Mouse (Mus musculus) splenic B cell, adult 2 months (primary cell): ENCODE measurements around the gene Nup133.

Experiments
- DNase-seq: peaks from one replicate; pipeline ENCODE4 v3.0.0-alpha.2; 2011; ENCODE audit warnings: low read depth, low spot score
- H3K27me3 ChIP-seq: 2 replicates; pipeline ENCODE4 v1.6.1; 2012; ENCODE audit warnings: mild to moderate bottlenecking, low read length, moderate library complexity, mixed read lengths; ENCODE audit not compliant: control insufficient read depth, poor library complexity, insufficient read depth, severe bottlenecking
- H3K36me3 ChIP-seq: 2 replicates; pipeline ENCODE4 v1.6.1; 2012; ENCODE audit warnings: mild to moderate bottlenecking, low read length, moderate library complexity, mixed read lengths; ENCODE audit not compliant: control insufficient read depth, poor library complexity, insufficient read depth, severe bottlenecking

The Nup133 gene

DNA sequence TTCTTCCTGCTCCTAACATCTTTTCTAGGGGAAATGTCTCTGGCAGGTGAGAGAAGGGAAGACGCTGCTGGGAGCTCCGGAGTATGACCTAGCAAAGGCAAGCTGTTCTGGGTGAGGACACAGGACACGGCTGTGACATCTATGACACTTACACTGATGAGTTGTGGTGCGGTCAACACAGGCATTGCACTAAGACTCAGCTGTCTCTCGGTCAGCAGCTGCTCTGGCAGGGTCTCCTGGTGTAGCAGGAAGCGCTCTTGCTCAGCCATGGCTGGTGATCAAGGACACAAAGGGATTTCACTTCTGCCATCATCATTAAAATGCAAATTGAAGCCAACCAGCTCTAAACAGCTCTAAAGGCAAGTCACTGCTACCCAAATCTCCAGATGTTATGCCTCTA lies 41.5 kb downstream of the Nup133 start:
- H3K36me3 ChIP-seq = peaks cover 10% of the 10 kb centered on the region
- H3K27me3 ChIP-seq = no peaks in the 10 kb centered on the region
- no peak for DNase-seq

DNA sequence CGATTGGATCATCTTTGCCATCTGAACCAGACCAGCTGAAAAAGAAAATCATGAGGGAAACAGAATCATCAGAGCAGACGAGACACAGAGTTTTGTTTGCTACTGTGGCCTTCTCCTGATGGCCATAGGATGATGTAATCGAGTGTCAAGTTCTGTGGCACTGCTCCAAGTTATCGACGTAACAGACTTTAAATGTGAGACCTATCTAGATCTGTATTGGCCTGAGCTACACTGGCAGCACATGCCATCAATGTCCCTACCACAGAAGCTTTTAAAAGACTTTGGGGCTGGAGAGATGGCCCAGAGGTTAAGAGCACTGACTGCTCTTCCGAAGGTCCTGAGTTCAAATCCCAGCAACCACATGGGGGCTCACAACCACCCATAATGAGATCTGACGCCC lies 46.4 kb downstream of the Nup133 start:
- peaks cover 16% of the 10 kb centered on the region; the same call in 1 of the 2 replicates for H3K36me3 ChIP-seq
- no peak for DNase-seq
- H3K27me3 ChIP-seq = no peaks in the 10 kb centered on the region

- no peak for DNase-seq
- Histone ChIP-seq H3K27me3 (no peaks in the 10 kb centered on the region), H3K36me3 (peaks cover 14% of the 10 kb centered on the region; the same call in 1 of the 2 replicates)
Observed at GRCm38 (mm10) chr8:123899366-123899765, 49.7 kb downstream of the Nup133 start.

DNA sequence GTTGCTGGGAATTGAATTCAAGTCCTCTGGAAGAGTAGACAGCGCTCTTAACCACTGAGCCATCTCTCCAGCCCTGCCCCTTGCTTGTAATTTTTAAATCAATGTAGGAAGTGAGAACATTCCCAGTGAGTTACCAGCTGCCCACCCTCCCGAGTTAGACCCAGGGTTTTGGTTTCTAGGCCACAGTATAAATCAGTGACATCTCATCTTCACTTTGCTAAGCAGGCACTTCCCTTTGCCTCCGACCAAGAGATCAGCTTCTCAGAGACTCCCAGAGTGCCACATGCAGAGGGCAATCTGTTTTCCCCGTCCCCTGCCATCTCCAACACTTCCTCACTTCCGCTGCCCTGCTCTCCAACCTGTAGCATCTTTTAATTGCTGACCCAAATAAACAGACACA lies 50.5 kb downstream of the Nup133 start:
- no peak for DNase-seq
- peaks cover 12% of the 10 kb centered on the region; the same call in 1 of the 2 replicates for H3K36me3 ChIP-seq
- H3K27me3 ChIP-seq = no peaks in the 10 kb centered on the region

- Histone ChIP-seq H3K36me3 (peaks cover 6% of the 10 kb centered on the region; the same call in 1 of the 2 replicates), H3K27me3 (no peaks in the 10 kb centered on the region)
- no peak for DNase-seq
Observed at GRCm38 (mm10) chr8:123896774-123897173, 52.3 kb downstream of the Nup133 start.

DNA sequence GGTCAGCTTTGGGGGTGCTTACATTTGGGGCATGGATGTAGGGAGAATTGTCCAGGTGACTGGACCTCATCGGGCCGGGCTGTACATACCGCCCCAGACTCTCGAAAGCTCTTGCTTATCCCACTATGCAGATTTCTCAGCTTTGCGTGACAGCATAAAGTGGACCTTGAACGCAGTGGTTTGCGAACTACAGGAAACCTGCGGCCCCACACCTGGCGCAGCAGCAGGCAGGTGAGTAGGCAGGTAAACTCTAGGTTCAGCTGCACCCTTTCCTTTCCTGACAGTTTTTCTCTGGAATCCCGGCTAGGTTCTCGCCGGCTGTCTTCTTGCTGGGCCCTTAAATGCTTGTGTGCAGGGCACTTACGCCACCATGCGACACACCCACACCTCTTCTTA lies 52.7 kb downstream of the Nup133 start:
- Histone ChIP-seq H3K27me3 (no peaks in the 10 kb centered on the region), H3K36me3 (peaks cover 3% of the 10 kb centered on the region; the same call in 1 of the 2 replicates)
- no peak for DNase-seq

- no peak for DNase-seq
Observed at GRCm38 (mm10) chr8:123895680-123896365, 53.2 kb downstream of the Nup133 start.

DNA sequence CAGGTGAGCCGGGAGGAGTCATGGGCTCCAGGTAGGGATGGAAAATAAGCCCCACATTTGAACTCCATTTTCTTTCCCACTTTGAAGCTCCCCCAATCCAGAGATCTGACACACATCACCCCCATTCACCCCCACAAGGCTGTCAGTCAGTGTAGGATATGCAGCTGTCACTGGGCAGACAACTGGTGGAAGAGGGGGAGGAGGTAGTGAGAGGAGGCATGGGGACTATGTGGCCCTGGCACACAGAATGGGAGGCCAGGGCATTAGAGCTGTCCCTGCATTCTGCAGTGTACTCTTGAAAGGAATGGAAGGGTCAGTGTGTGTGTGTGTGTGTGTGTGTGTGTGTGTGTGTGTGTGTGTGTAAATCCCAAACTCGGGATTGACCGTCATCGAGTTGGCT lies 53.8 kb downstream of the Nup133 start:
- H3K36me3 ChIP-seq = no peaks in the 10 kb centered on the region
- DNase-seq = no peak
- H3K27me3 ChIP-seq = no peaks in the 10 kb centered on the region

More at GRCm38 (mm10) chr8:123895680-123896365, 53.2 kb downstream of the Nup133 start:
- Histone ChIP-seq H3K27me3 (no peaks in the 10 kb centered on the region), H3K36me3 (peaks cover 3% of the 10 kb centered on the region; the same call in 1 of the 2 replicates)

DNA sequence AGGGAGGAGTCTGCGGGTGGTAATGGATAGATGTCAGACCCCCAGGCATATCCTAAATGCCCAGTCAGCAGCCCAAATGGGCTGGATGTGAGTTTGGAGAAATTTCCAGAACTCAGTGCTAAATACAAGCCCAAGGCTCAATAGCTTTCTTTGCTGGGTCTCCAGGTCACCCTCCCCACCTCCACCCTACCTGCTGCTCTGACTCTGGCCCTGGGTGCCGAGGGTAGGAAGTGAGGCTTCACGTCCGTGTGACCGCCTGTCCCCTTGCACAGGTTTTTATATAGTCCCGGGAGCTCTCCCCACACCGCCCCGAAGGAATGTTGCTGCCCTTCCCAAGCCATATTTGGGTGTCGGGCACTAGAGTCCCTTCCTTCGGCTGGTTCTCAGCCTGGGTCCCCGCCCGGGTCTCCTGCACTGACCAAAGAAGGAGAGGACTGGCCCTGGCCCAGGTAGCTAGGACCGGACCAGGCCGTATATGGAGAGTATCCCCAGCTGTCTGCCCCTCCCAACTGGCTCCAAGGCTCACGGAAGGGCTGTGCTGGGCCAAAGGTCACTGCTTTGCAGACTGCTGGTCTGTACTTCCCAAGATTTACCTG lies 54.5 kb downstream of the Nup133 start, which contains the start of gene Acta1:
Gene Acta1 (minus strand): TSS at position 250 of the 596 bp plus-strand sequence.
- Histone ChIP-seq H3K36me3 (no peaks in the 10 kb centered on the region), H3K27me3 (no peaks in the 10 kb centered on the region)
- no peak for DNase-seq

- no peaks in the 10 kb centered on the region for H3K36me3 ChIP-seq
- H3K27me3 ChIP-seq = no peaks in the 10 kb centered on the region
- DNase-seq = no peak
Observed at GRCm38 (mm10) chr8:123893413-123893812, 55.7 kb downstream of the Nup133 start.

GRCm38 (mm10) chr8:123892586-123893155 lies 56.4 kb downstream of the Nup133 start:
- DNase-seq = no peak
- Histone ChIP-seq H3K27me3 (no peaks in the 10 kb centered on the region), H3K36me3 (no peaks in the 10 kb centered on the region)

DNA sequence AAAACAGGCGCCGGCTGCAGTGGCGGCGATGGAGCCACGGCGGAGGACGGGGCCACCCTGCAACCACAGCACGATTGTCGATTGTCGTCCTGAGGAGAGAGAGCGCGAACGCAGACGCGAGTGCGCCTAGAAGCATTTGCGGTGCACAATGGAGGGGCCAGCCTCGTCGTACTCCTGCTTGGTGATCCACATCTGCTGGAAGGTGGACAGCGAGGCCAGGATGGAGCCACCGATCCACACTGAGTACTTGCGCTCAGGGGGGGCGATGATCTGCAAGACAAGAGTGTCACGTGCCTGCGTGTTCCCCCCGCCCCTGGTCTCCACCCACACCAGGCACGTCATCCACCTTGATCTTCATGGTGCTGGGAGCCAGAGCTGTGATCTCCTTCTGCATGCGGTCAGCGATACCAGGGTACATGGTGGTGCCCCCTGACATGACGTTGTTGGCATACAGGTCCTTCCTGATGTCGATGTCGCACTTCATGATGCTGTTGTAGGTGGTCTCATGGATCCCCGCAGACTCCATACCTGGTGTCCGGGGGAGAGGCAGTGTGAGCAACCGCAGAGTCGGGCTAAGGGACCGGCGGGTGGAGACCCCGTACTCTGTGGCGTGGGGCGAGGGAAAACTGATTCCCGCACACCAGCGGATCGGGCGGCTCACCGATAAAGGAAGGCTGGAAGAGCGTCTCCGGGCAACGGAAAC lies 57.0 kb downstream of the Nup133 start:
- H3K27me3 ChIP-seq = no peaks in the 10 kb centered on the region
- H3K36me3 ChIP-seq = no peaks in the 10 kb centered on the region
- no peak for DNase-seq

DNA sequence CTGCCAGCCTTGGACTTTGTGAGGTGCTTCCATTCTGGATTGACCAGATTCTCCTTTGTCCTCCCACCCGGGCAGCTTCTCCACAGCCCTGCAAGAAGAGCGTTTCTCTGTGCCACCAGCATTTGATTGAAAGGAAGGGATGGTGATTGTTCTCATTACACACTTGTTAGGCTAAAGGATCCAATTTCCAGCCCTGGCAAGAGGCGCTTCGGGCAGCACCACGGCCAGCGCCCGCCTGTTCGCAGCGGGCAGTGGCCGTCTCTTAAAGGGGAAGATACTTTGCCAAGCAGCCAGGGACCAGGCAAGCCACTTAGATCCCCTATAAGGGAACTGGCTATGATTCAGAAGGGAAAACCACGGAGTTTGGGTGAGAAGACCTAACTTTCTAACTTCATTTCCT lies 57.8 kb downstream of the Nup133 start:
- Histone ChIP-seq H3K27me3 (no peaks in the 10 kb centered on the region), H3K36me3 (no peaks in the 10 kb centered on the region)
- DNase-seq = no peak

DNA sequence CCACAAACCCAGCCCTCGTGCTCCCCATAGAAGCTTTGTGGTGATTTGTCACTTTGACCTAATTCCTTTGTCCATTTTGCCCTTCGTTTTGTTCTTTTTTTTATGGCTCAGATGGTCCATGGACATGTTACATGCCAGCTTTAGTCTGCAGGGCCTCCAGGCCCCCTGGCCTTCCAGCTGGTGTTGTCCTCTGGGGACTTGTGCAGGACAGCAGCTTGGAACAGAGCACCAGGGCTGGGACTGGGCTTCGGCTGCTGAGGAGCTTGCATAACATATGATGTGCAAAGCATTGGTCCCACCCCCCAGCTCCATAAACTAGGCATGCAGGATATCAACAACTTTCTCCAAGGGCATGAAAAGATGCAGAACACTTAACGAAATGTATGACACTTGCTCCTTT lies 59.3 kb downstream of the Nup133 start:
- DNase-seq = no peak
- Histone ChIP-seq H3K27me3 (no peaks in the 10 kb centered on the region), H3K36me3 (no peaks in the 10 kb centered on the region)

GRCm38 (mm10) chr8:123887956-123888355 lies 61.1 kb downstream of the Nup133 start:
- no peak for DNase-seq
- no peaks in the 10 kb centered on the region for H3K27me3 ChIP-seq

More at GRCm38 (mm10) chr8:123887956-123888355, 61.1 kb downstream of the Nup133 start:
- H3K36me3 ChIP-seq = no peaks in the 10 kb centered on the region
